Comparison of ENCODE assay signal across 9 mouse cellular contexts in the genomic region with DNA sequence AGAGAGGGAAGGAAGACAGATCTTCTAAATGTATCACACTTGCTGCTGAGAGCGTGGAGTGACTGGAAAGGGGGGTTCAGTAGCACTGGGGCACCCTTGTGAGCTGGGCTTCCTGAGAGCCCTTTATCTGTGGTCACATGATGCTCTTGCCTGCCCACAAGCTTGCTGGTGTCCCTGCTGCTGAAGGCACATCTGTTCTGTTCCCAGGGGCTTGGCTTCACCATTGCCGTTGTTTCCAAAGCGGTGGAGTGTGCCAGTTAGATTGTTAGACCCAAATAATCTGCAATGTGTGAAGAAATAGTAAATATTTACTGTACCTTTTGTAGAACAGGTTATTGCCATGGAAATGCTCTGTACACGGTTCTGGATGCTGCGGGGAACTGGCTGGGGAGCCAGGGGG.
DNase-seq lines count a peak whose midpoint lies in the region; ATAC-seq and TF ChIP-seq lines count a peak whose summit lies in the region.
"Had no signal": no experiment of that assay in that cellular context is flagged by ENCODE, and none has a peak within 500 bp of the region (broad histone marks: within the 10 kb centered on the region; RNA-seq: fewer than 3 reads in every experiment).

No protein-coding gene starts in this region.

- 0 out of 2 replicates have a peak, but pooled peaks cover 2% of the 10 kb centered on the region for H3K4me1 ChIP-seq in liver, adult 2 months (ENCODE audit: control insufficient read depth, insufficient read depth, low read length)
- no peaks in the 10 kb centered on the region for H3K4me1 ChIP-seq in liver, embryonic 11.5 days (replicated peaks; ENCODE audit: control insufficient read depth, insufficient read depth, low read length)
- H3K4me1 ChIP-seq in forebrain, embryonic 11.5 days (replicated peaks; ENCODE audit: control insufficient read depth, insufficient read depth, low read length), result peaks cover 2% of the 10 kb centered on the region; the same call in 1 of the 2 replicates
- H3K4me1 ChIP-seq in stomach, embryonic 16.5 days (ENCODE audit: control insufficient read depth, insufficient read depth, low read length), result peaks cover 7% of the 10 kb centered on the region; the same call in 1 of the 2 replicates
- H3K4me1 ChIP-seq: liver, embryonic 13.5 days had no signal

- no peak for TF ChIP-seq CTCF in liver, adult 2 months (IDR thresholded peaks at IDR 0.05; ENCODE audit: low read depth, low read length)

- no peak overlapping the region for H3K9ac ChIP-seq in liver, adult 2 months (ENCODE audit: low read depth, low read length)
- no peak overlapping the region for H3K9ac ChIP-seq in liver, embryonic 11.5 days (ENCODE audit: low read depth, low read length)
- no peak overlapping the region for H3K9ac ChIP-seq in forebrain, embryonic 11.5 days (ENCODE audit: low read length)
- no peak overlapping the region for H3K9ac ChIP-seq in stomach, embryonic 16.5 days (ENCODE audit: low read length)
- H3K9ac ChIP-seq: liver, embryonic 13.5 days had no signal

- DNase-seq in liver, adult 2 months (ENCODE audit: extremely low read depth, low read depth, low spot score), result peak; percentile 3
- no peak for DNase-seq in liver, embryonic 11.5 days (ENCODE audit: low spot score)
- DNase-seq in forebrain, embryonic 11.5 days (ENCODE audit: low spot score), result no peak
- DNase-seq in lung, postnatal 25 days (ENCODE audit: low spot score), result peak; percentile 37
- no peak for DNase-seq in ovary, postnatal 10 days (ENCODE audit: low spot score)
- no peak for DNase-seq in adrenal gland, postnatal 10 days
- DNase-seq in ovary, postnatal 36 days (ENCODE audit: low spot score), result no peak
- DNase-seq: liver, embryonic 13.5 days had no signal

- no peak overlapping the region for H3K27ac ChIP-seq in liver, adult 2 months (replicated peaks; ENCODE audit: insufficient read depth, low read depth, low read length)
- no peak overlapping the region for H3K27ac ChIP-seq in liver, embryonic 11.5 days (ENCODE audit: low read depth, low read length)
- no peak overlapping the region for H3K27ac ChIP-seq in forebrain, embryonic 11.5 days (ENCODE audit: low read depth, low read length)
- H3K27ac ChIP-seq in stomach, embryonic 16.5 days (ENCODE audit: low read length), result no peak overlapping the region
- H3K27ac ChIP-seq: liver, embryonic 13.5 days had no signal

- no peaks in the 10 kb centered on the region for H3K9me3 ChIP-seq in liver, embryonic 11.5 days (ENCODE audit: control insufficient read depth, low read length)
- no peaks in the 10 kb centered on the region for H3K9me3 ChIP-seq in forebrain, embryonic 11.5 days (ENCODE audit: control insufficient read depth, low read length)
- no peaks in the 10 kb centered on the region for H3K9me3 ChIP-seq in stomach, embryonic 16.5 days (replicated peaks; ENCODE audit: control insufficient read depth, low read length)
- H3K9me3 ChIP-seq: liver, embryonic 13.5 days had no signal

- H3K27me3 ChIP-seq in liver, adult 2 months (ENCODE audit: control insufficient read depth, insufficient read depth, low read length), result no peaks in the 10 kb centered on the region
- no peaks in the 10 kb centered on the region for H3K27me3 ChIP-seq in liver, embryonic 11.5 days (replicated peaks; ENCODE audit: control insufficient read depth, insufficient read depth, low read length)
- no peaks in the 10 kb centered on the region for H3K27me3 ChIP-seq in forebrain, embryonic 11.5 days (ENCODE audit: control insufficient read depth, insufficient read depth, low read length)
- H3K27me3 ChIP-seq in stomach, embryonic 16.5 days (ENCODE audit: control insufficient read depth, insufficient read depth, low read length), result no peaks in the 10 kb centered on the region
- H3K27me3 ChIP-seq: liver, embryonic 13.5 days had no signal

- H3K36me3 ChIP-seq in liver, adult 2 months (ENCODE audit: control insufficient read depth, insufficient read depth, low read length), result no peaks in the 10 kb centered on the region
- H3K36me3 ChIP-seq in liver, embryonic 11.5 days (ENCODE audit: control insufficient read depth, insufficient read depth, low read length), result no peaks in the 10 kb centered on the region
- H3K36me3 ChIP-seq in forebrain, embryonic 11.5 days (ENCODE audit: control insufficient read depth, insufficient read depth, low read length), result no peaks in the 10 kb centered on the region
- no peaks in the 10 kb centered on the region for H3K36me3 ChIP-seq in stomach, embryonic 16.5 days (ENCODE audit: control insufficient read depth, insufficient read depth, low read length)
- H3K36me3 ChIP-seq: liver, embryonic 13.5 days had no signal

- 24% methylated on average over 5 of the region's 5 CpGs for WGBS in liver, adult 2 months
- WGBS in liver, embryonic 11.5 days, result 55% methylated on average over 5 of the region's 5 CpGs
- 70% methylated on average over 5 of the region's 5 CpGs for WGBS in forebrain, embryonic 11.5 days
- WGBS in stomach, embryonic 16.5 days, result 40% methylated on average over 5 of the region's 5 CpGs

- H3K4me3 ChIP-seq in liver, adult 2 months (ENCODE audit: insufficient read depth, low read depth, low read length), result no peak overlapping the region
- H3K4me3 ChIP-seq in liver, embryonic 11.5 days (ENCODE audit: low read depth, low read length), result no peak overlapping the region
- H3K4me3 ChIP-seq in forebrain, embryonic 11.5 days (ENCODE audit: low read depth, low read length), result no peak overlapping the region
- H3K4me3 ChIP-seq in stomach, embryonic 16.5 days (replicated peaks; ENCODE audit: low read length), result no peak overlapping the region
- H3K4me3 ChIP-seq: liver, embryonic 13.5 days had no signal

- ATAC-seq in liver, embryonic 11.5 days (replicated peaks; ENCODE audit: low FRiP score), result no peak
- ATAC-seq in forebrain, embryonic 11.5 days (replicated peaks; ENCODE audit: low FRiP score), result 0 out of 2 replicates have a peak, but pooled peaks have one; percentile 42
- ATAC-seq in stomach, embryonic 16.5 days (ENCODE audit: insufficient read depth, low FRiP score), result peak; percentile 76

- no peaks in the 10 kb centered on the region for H3K79me2 ChIP-seq in liver, adult 2 months (ENCODE audit: control insufficient read depth, insufficient read depth, low read length)

- no peak for TF ChIP-seq POLR2A in liver, adult 2 months (IDR thresholded peaks at IDR 0.05; ENCODE audit: extremely low read depth, insufficient read depth, low read length)

- no peak overlapping the region for H3K4me2 ChIP-seq in liver, embryonic 11.5 days
- H3K4me2 ChIP-seq in forebrain, embryonic 11.5 days (ENCODE audit: low read depth, low read length, severe bottlenecking), result no peak overlapping the region
- H3K4me2 ChIP-seq in stomach, embryonic 16.5 days (ENCODE audit: low read depth, low read length), result no peak overlapping the region
- H3K4me2 ChIP-seq: liver, embryonic 13.5 days had no signal

Comparison
In these comparisons a context has a peak if more than half of its experiments do, and no peak if none do; other contexts are left out.
1. DNase-seq: peak in liver, adult 2 months (single experiment) and lung, postnatal 25 days (single experiment); none in liver, embryonic 11.5 days (single experiment), forebrain, embryonic 11.5 days (single experiment), ovary, postnatal 10 days (single experiment), adrenal gland, postnatal 10 days (single experiment) and ovary, postnatal 36 days (single experiment).